Mouse (Mus musculus) hindbrain, embryonic 13.5 days (tissue): ENCODE measurements around the gene Gm9918. TPM values are rescaled to one million over a fixed set of nuclear protein-coding genes. Genes with fewer than 3 reads are reported as not detected.
A peak's percentile ranks its signal among the peaks of the same experiment; 100 is the strongest.

Experiments used
- ATAC-seq: fragments of 200-750 bp; cut with Nextera tagmentation; 2 replicates; pipeline ENCODE4 v1.8.0; 2017; ENCODE audit warnings: moderate TSS enrichment; ENCODE audit not compliant: low FRiP score
- H3K27ac ChIP-seq: fragments of 300-500 bp; sonication (generic); 2 replicates; pipeline ENCODE4 v1.5.1; 2015; ENCODE audit warnings: inconsistent platforms, mild to moderate bottlenecking, moderate library complexity
- H3K27me3 ChIP-seq: fragments of 300-500 bp; sonication (generic); 2 replicates; pipeline ENCODE4 v1.6.1; 2015; ENCODE audit warnings: mild to moderate bottlenecking, inconsistent platforms
- H3K36me3 ChIP-seq: fragments of 300-500 bp; sonication (generic); 2 replicates; pipeline ENCODE4 v1.6.1; 2015; ENCODE audit warnings: mild to moderate bottlenecking, inconsistent platforms
- H3K4me1 ChIP-seq: fragments of 300-500 bp; sonication (generic); replicated peaks from 2 replicates; pipeline ENCODE4 v1.6.1; 2015; ENCODE audit warnings: inconsistent platforms
- H3K4me2 ChIP-seq: fragments of 300-500 bp; sonication (generic); 2 replicates; pipeline ENCODE4 v1.6.1; 2015; ENCODE audit warnings: inconsistent platforms, mild to moderate bottlenecking, moderate library complexity
- H3K4me3 ChIP-seq: fragments of 300-500 bp; sonication (generic); 2 replicates; pipeline ENCODE4 v1.5.1; 2015; ENCODE audit warnings: mild to moderate bottlenecking, inconsistent platforms
- H3K9ac ChIP-seq: fragments of 300-500 bp; sonication (generic); 2 replicates; pipeline ENCODE4 v1.6.1; 2015; ENCODE audit warnings: mild to moderate bottlenecking, inconsistent platforms
- H3K9me3 ChIP-seq: fragments of 300-500 bp; sonication (generic); 2 replicates; pipeline ENCODE4 v1.6.1; 2016; ENCODE audit warnings: inconsistent platforms
- WGBS: fragments of 180-500 bp; shearing (Covaris S2); methylation state at CpG from one replicate; pipeline ENCODE4 v1.1.7; 2015; 5-methylcytosine and 5-hydroxymethylcytosine counted together
- polyA plus RNA-seq: library from polyadenylated mRNA; unstranded; fragments of >200 nt; fragmentation: Nextera tagmentation; extraction: Ambion mirVana; gene quantifications from 2 replicates; pipeline ENCODE4 v1.2.1, GENCODE M21; 2015

Gene Gm9918
- polyA plus RNA-seq, 1 experiment from 2014 or later: 0.22 TPM

DNA sequence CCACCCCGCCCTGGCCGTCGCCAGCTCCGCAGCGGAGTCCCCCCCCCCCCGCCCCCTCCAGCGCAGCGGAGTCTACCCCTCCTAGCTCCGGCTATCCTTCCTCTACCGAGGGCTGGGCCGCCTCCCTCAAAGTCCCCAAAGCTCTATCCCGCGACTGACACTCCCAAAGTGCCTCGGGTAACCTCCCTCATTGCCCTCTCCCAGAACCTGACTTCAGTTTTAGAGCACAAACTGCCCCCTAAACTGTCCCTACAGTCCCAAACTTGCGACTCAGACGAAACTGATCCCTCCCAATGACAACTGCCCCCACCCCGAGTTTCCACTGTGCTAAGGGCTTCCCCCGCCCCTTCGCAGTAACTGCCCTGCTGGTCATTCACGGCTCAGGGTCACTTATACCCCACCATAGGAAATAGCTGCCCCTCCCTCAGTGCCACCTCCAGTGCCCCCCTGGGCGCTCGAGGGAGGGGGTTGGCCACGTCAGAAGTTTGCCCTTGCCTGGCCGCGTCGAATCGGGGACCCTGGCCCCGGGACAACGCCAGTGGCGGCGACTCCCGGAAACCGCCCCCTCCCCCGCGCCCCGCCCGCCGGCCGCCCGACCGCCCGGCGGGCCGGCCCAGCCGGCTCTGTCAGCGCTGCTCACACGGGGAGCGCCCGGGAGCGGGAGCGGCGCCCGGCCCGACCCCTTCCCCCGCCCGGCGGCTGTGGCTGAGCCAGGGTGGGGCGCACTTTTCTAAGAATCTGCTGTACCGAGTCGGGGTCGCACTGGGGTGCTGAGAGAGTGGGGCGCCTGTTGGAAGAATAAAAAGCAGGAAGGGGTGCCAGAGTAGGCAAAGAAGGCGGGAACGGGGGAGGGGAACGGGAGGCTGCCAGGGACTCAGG lies 22.9 kb upstream of the Gm9918 start:
- peak; percentile 38; the same call in 1 of the 2 replicates for ATAC-seq
- no peaks in the 10 kb centered on the region for H3K36me3 ChIP-seq
- peak overlapping the region; percentile 95 for H3K4me2 ChIP-seq
- H3K4me3 ChIP-seq: peak overlapping the region; percentile 53
- H3K4me1 ChIP-seq: peaks cover 59% of the 10 kb centered on the region
- under 1% methylated on average over 56 of the region's 65 CpGs for WGBS
- H3K9me3 ChIP-seq: no peaks in the 10 kb centered on the region
- H3K27me3 ChIP-seq: peaks cover 90% of the 10 kb centered on the region
- H3K27ac ChIP-seq: peak overlapping the region; percentile 77
- peak overlapping the region; percentile 75 for H3K9ac ChIP-seq

- peak overlapping the region; percentile 75 for H3K9ac ChIP-seq
- H3K9me3 ChIP-seq: no peaks in the 10 kb centered on the region
- H3K27me3 ChIP-seq: peaks cover 87% of the 10 kb centered on the region
- 9% methylated on average over 8 of the region's 8 CpGs for WGBS
- H3K4me3 ChIP-seq: peak overlapping the region; percentile 53
- peaks cover 51% of the 10 kb centered on the region for H3K4me1 ChIP-seq
- ATAC-seq: no peak
- H3K4me2 ChIP-seq: peak overlapping the region; percentile 95
- H3K27ac ChIP-seq: peak overlapping the region; percentile 77; the same call in 1 of the 2 replicates
- no peaks in the 10 kb centered on the region for H3K36me3 ChIP-seq
These were observed 22.1 kb upstream of the Gm9918 start for GRCm38 (mm10) chr15:102248131-102248811.

GRCm38 (mm10) chr15:102248812-102249191 lies 21.6 kb upstream of the Gm9918 start:
- peaks cover 86% of the 10 kb centered on the region for H3K27me3 ChIP-seq
- no peak overlapping the region for H3K4me3 ChIP-seq

GRCm38 (mm10) chr15:102249251-102249691 lies 21.1 kb upstream of the Gm9918 start:
- WGBS: 2% methylated on average over 13 of the region's 13 CpGs
- Histone ChIP-seq H3K4me2 (peak overlapping the region; percentile 15; the same call in 1 of the 2 replicates), H3K4me3 (no peak overlapping the region; the same call in 1 of the 2 replicates), H3K27me3 (peaks cover 86% of the 10 kb centered on the region), H3K9ac (no peak overlapping the region), H3K36me3 (no peaks in the 10 kb centered on the region), H3K27ac (peak overlapping the region; percentile 26; the same call in 1 of the 2 replicates), H3K9me3 (no peaks in the 10 kb centered on the region), H3K4me1 (peaks cover 42% of the 10 kb centered on the region)
- no peak for ATAC-seq

More at GRCm38 (mm10) chr15:102248812-102249191, 21.6 kb upstream of the Gm9918 start:
- peaks cover 46% of the 10 kb centered on the region for H3K4me1 ChIP-seq
- no peak overlapping the region for H3K9ac ChIP-seq
- 5% methylated on average over 3 of the region's 3 CpGs for WGBS
- no peaks in the 10 kb centered on the region for H3K36me3 ChIP-seq
- H3K27ac ChIP-seq: peak overlapping the region; percentile 26; the same call in 1 of the 2 replicates
- no peak for ATAC-seq
- peak overlapping the region; percentile 15; the same call in 1 of the 2 replicates for H3K4me2 ChIP-seq
- H3K9me3 ChIP-seq: no peaks in the 10 kb centered on the region

DNA sequence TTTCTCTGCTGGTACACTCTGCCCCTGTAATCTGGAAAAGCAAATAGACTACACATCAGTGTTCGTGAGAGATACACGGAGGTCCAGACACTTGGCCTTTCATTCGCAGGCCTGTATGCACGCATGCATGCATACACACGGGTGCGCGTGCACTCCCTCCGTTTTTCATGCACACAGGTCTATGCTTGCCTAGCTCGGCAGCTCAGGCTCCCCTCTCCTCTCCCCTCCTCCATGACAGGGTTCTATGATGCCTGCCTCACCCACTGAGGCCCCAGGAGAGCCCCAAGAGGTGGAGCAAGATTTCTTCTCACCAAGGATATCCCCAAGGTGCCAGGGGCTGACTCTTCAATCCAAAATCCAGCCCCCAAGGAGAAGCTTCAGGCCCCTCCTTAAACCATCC lies 20.4 kb upstream of the Gm9918 start:
- 57% methylated on average over 9 of the region's 9 CpGs for WGBS

DNA sequence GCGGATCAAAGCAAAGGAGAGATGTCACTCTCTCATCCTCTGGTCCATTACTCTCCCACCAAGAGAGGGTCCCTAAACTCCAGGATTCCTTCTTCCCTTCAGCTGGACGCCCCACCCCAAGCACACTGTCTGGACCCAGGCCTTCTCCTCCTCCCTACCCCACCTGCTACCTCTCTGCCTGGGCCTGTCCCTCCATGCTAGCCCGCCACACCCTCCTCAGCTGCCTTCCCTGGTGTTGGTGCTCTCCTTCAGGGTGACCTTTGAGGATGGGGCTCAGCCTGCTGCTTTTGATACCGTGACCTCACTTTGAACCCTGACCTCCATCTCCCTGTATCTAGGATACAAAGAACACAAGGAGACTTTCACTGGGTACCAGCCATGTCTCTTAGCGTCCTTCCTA lies 19.8 kb upstream of the Gm9918 start:
- Histone ChIP-seq H3K27ac (no peak overlapping the region), H3K4me2 (no peak overlapping the region), H3K4me1 (peaks cover 31% of the 10 kb centered on the region), H3K9ac (no peak overlapping the region), H3K4me3 (no peak overlapping the region), H3K27me3 (peaks cover 84% of the 10 kb centered on the region), H3K9me3 (no peaks in the 10 kb centered on the region), H3K36me3 (no peaks in the 10 kb centered on the region)
- WGBS: 57% methylated on average over 5 of the region's 5 CpGs
- ATAC-seq: no peak

More for the DNA sequence above, 20.4 kb upstream of the Gm9918 start:
- H3K4me1 ChIP-seq: peaks cover 37% of the 10 kb centered on the region
- no peak overlapping the region for H3K4me3 ChIP-seq
- H3K27me3 ChIP-seq: peaks cover 84% of the 10 kb centered on the region
- 0 out of 2 replicates have a peak overlapping the region, but pooled peaks have one; percentile 15 for H3K4me2 ChIP-seq
- no peaks in the 10 kb centered on the region for H3K36me3 ChIP-seq
- ATAC-seq: no peak
- no peaks in the 10 kb centered on the region for H3K9me3 ChIP-seq
- H3K27ac ChIP-seq: 0 out of 2 replicates have a peak overlapping the region, but pooled peaks have one; percentile 42
- no peak overlapping the region for H3K9ac ChIP-seq

DNA sequence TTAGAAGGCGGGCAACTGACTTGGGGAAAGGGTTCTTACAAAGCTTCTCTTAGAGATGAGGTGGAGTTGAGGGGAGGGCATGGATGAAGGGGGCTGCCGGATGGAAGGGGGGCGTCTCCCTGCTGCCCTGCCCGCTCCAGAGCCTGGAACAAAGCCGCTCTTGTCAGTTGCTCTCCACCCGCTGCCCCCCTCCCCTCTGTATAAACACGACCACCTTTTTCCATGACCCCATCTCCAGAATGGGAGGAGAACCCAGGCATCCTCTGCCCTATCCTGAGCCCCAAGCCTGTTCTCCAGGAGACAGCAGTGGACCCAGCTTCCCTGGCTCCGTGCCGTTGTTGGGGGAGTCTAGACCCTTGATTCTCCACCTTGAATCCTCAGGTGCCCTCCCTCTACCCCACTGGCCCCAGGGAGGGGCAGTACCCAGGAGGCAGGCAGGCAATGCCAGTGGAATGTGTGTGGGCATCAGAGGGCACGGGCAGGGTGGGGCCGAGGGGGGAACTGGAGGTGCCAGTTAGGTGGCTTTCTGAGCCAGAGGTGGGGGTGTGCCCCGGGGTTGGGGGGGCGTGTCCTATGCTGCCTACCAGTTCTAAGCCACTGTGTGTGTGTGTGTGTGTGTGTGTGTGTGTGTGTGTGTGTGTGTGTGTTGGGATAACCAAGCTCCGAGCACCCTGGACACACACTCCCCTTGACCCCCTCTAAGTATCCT lies 14.7 kb upstream of the Gm9918 start:
- no peak for ATAC-seq

DNA sequence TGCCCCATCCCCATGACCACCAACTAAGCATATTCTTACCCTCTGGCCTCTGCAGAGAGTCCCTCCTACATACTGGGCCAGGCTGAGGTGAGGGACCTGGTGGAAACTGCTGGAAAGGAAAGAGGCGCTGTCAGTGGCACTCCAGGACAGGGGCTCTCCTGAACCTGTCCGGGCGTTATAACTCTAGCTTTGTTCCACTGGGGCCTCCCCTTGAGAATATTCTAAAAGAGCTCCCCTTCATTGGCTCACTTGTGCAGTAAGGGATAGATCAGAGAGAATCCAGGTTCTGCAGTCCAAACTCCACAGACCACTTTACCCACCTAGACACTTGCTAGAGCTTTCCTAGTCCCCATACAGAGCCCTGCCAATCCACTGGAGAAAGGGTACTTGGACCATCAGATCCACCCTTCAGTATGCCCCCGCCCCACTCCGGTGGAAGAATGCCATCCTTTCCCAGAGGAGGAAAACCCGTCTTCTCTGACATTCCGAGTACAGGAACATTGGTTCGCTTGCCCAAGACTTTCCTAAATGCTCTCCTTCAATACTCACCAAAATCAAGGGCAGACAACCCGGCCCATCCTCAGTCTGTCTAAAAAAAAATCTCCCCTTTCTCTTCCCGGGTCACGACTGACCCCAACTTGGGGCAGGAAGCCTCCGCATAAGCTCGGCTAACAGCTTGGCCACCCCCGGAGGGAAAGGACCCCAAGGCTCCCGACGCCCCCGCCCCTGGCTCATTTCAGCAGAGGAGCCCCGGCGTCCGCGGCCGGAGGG lies 13.7 kb upstream of the Gm9918 start:
- Histone ChIP-seq H3K4me1 (peaks cover 26% of the 10 kb centered on the region), H3K36me3 (no peaks in the 10 kb centered on the region), H3K27me3 (peaks cover 85% of the 10 kb centered on the region), H3K27ac (peak overlapping the region; percentile 26; the same call in 1 of the 2 replicates), H3K4me3 (peak overlapping the region; percentile 51), H3K9ac (peak overlapping the region; percentile 74), H3K4me2 (peak overlapping the region; percentile 86), H3K9me3 (no peaks in the 10 kb centered on the region)
- 8% methylated on average over 21 of the region's 22 CpGs for WGBS
- ATAC-seq: no peak

More for the DNA sequence above, 14.7 kb upstream of the Gm9918 start:
- peaks cover 26% of the 10 kb centered on the region for H3K4me1 ChIP-seq
- H3K9me3 ChIP-seq: no peaks in the 10 kb centered on the region
- H3K4me3 ChIP-seq: peak overlapping the region; percentile 5; the same call in 1 of the 2 replicates
- 51% methylated on average over 14 of the region's 14 CpGs for WGBS
- no peak overlapping the region for H3K27ac ChIP-seq
- peaks cover 91% of the 10 kb centered on the region for H3K27me3 ChIP-seq
- H3K36me3 ChIP-seq: no peaks in the 10 kb centered on the region
- H3K4me2 ChIP-seq: peak overlapping the region; percentile 31; the same call in 1 of the 2 replicates
- H3K9ac ChIP-seq: no peak overlapping the region

DNA sequence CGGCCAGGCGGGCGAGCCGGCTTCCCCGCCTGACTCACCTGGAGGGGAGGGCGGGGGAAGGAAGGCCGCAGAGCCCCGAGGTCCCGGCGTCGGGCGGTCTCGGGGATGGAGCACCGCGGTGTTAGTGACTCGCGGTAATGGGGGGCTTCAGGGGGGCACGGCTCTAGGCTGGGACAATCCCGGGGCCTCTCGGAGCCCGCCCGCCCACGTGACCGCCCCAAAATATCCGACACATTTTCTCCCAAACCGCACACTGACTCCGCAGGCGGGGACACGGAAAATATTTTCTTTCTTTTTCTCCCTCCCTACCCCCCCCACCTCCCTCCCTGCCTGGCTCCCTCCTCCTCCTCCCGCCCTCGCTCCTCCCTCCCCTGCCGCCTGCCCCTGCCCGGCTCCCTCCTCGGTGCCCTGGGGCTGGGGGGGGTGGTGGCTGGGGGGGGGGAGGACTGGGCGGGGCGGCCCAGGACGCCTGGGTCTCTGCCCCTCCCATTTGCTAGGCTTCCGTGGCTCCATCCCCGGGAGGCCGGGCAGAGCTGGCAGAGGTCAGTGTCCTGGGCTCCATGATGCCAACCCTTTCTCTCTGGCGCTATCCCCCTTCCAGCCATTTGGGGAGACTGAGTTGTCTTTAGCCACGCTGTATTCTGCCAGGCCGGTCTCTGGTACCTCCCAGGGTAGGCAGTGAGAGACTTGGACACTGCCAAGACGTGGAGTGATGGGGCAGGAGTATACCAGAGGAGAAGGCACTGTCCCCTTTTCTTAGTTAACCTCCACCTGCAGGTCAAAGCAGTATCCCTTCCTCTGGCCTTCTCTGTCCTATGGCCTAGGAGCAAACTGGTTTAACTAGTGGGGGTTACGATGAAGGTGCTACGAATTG lies 12.9 kb upstream of the Gm9918 start, which contains the start of gene Rarg:
Gene Rarg, minus strand, starts transcription at position 316 of the 874 bp plus-strand sequence.
- Histone ChIP-seq H3K27me3 (peaks cover 85% of the 10 kb centered on the region), H3K9ac (peak within 1 kb of the TSS; percentile 74), H3K4me3 (peak within 1 kb of the TSS; percentile 51), H3K36me3 (no peaks in the 10 kb centered on the region), H3K4me1 (peaks cover 26% of the 10 kb centered on the region), H3K4me2 (peak within 1 kb of the TSS; percentile 86), H3K9me3 (no peaks in the 10 kb centered on the region), H3K27ac (peak within 1 kb of the TSS; percentile 26; the same call in 1 of the 2 replicates)
- ATAC-seq: peak; percentile 45; the same call in 1 of the 2 replicates
- WGBS: under 1% methylated on average over 38 of the region's 46 CpGs

DNA sequence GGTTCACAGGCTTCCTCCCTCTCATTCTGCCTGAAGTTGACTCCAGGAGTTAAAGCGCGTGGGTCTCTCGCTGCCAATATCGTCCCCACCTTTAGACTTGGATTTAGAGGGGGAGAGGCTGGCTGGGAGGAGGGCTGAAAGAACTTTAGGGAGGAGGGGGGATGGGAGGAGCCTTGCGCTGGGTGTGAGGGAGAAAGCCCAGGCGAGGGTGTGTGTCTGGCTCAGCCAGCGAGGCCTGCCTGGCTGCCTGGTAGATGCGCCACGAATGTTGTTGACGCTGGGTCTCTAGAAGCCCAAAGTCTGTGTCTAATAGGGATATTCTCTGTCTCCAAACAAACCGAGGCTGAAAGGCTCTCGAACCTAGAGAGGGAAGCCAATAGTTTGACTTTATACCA lies 12.3 kb upstream of the Gm9918 start:
- WGBS: 6% methylated on average over 12 of the region's 12 CpGs
- Histone ChIP-seq H3K27ac (no peak overlapping the region), H3K9ac (0 out of 2 replicates have a peak overlapping the region, but pooled peaks have one; percentile 74), H3K9me3 (no peaks in the 10 kb centered on the region), H3K27me3 (peaks cover 86% of the 10 kb centered on the region), H3K4me3 (peak overlapping the region; percentile 51; the same call in 1 of the 2 replicates), H3K4me1 (peaks cover 26% of the 10 kb centered on the region), H3K4me2 (peak overlapping the region; percentile 86), H3K36me3 (no peaks in the 10 kb centered on the region)
- ATAC-seq: no peak
